Mouse (Mus musculus): ENCODE measurements around the gene St14.
A peak's percentile ranks its signal among the peaks of the same experiment; 100 is the strongest.
"Not testable (repeated sequence)": the region's sequence is repeated elsewhere in the genome, so short reads cannot be mapped to it uniquely, and the experiment has no call there.

St14 gene

GRCm38 (mm10) chr9:31087466-31087865 is 44.2 kb downstream of the St14 start:
- no peak for DNase-seq (ENCODE audit: inconsistent age in 2 of 2, low spot score in 1 of 2)

GRCm38 (mm10) chr9:31086754-31087145 is 44.9 kb downstream of the St14 start:
- no peak for DNase-seq (ENCODE audit: inconsistent age in 2 of 2, low spot score in 1 of 2)

- DNase-seq (ENCODE audit: inconsistent age in 2 of 2, low spot score in 1 of 2) = peak; percentile 46 to 87
Measured at GRCm38 (mm10) chr9:31086085-31086753, 45.4 kb downstream of the St14 start.

GRCm38 (mm10) chr9:31085556-31085955 is 46.1 kb downstream of the St14 start:
- no peak for DNase-seq (ENCODE audit: inconsistent age in 2 of 2, low spot score in 1 of 2)

GRCm38 (mm10) chr9:31082771-31083170 is 48.9 kb downstream of the St14 start:
- DNase-seq (ENCODE audit: inconsistent age in 2 of 2, low spot score in 1 of 2) = no peak

- DNase-seq (ENCODE audit: inconsistent age in 2 of 2, low spot score in 1 of 2) = peak; percentile 65 to 91
Measured at GRCm38 (mm10) chr9:31082054-31082666, 49.5 kb downstream of the St14 start.

GRCm38 (mm10) chr9:31080726-31081125 is 50.9 kb downstream of the St14 start:
- no peak for DNase-seq (ENCODE audit: inconsistent age in 2 of 2, low spot score in 1 of 2)

GRCm38 (mm10) chr9:31074836-31075235 is 56.8 kb downstream of the St14 start:
- no peak for DNase-seq (ENCODE audit: inconsistent age in 2 of 2, low spot score in 1 of 2)

- DNase-seq (ENCODE audit: inconsistent age in 2 of 2, low spot score in 1 of 2) = no peak
Measured at GRCm38 (mm10) chr9:31073797-31074196, 57.9 kb downstream of the St14 start.

- no peak for DNase-seq (ENCODE audit: inconsistent age in 2 of 2, low spot score in 1 of 2)
Measured at GRCm38 (mm10) chr9:31072256-31072655, 59.4 kb downstream of the St14 start.

- DNase-seq (ENCODE audit: inconsistent age in 2 of 2, low spot score in 1 of 2) = no peak
Measured at GRCm38 (mm10) chr9:31070706-31071105, 60.9 kb downstream of the St14 start.

GRCm38 (mm10) chr9:31058723-31059122 is 72.9 kb downstream of the St14 start:
- DNase-seq (ENCODE audit: inconsistent age in 2 of 2, low spot score in 1 of 2) = no peak

- not testable (repeated sequence) for DNase-seq (ENCODE audit: inconsistent age in 2 of 2, low spot score in 1 of 2)
Measured at GRCm38 (mm10) chr9:31051509-31051908, 80.1 kb downstream of the St14 start.

- no peak for DNase-seq (ENCODE audit: inconsistent age in 2 of 2, low spot score in 1 of 2)
Measured at GRCm38 (mm10) chr9:31050208-31050607, 81.4 kb downstream of the St14 start.

All from adrenal gland, adult (tissue).